Mouse (Mus musculus) myocyte (in vitro differentiated cells): ENCODE results near the gene Traf3. TPM values are rescaled to one million over a fixed set of nuclear protein-coding genes. Genes with fewer than 3 reads are reported as not detected.

Experiments used
- H3K27me3 ChIP-seq: one replicate; pipeline ENCODE4 v1.6.1; 2011; ENCODE audit not compliant: control insufficient read depth, insufficient read depth, insufficient read length
- H3K36me3 ChIP-seq: one replicate; pipeline ENCODE4 v1.6.1; 2011; ENCODE audit not compliant: control insufficient read depth, insufficient read depth
- H3K4me2 ChIP-seq: one replicate; pipeline ENCODE4 v1.6.1; 2011; ENCODE audit warnings: low read depth, control low read depth
- H3K4me3 ChIP-seq: one replicate; pipeline ENCODE4 v1.5.1; 2011; ENCODE audit warnings: mild to moderate bottlenecking, control low read depth, moderate library complexity
- H3K79me2 ChIP-seq: one replicate; pipeline ENCODE4 v1.6.1; 2011; ENCODE audit not compliant: control insufficient read depth, insufficient read depth
- H3ac ChIP-seq: one replicate; pipeline ENCODE4 v1.6.1; 2011; ENCODE audit not compliant: control insufficient read depth, insufficient read length
- CEBPB ChIP-seq: IDR thresholded peaks from 2 replicates; pipeline ENCODE4 v1.6.1; 2011; ENCODE audit warnings: mild to moderate bottlenecking, moderate library complexity; ENCODE audit not compliant: poor library complexity, insufficient read depth, severe bottlenecking
- E2F4 ChIP-seq: IDR thresholded peaks from one replicate; pipeline ENCODE4 v1.6.1; 2011; ENCODE audit warnings: mild to moderate bottlenecking, control low read depth, moderate library complexity; ENCODE audit not compliant: insufficient read depth
- MAX ChIP-seq: IDR thresholded peaks from one replicate; pipeline ENCODE4 v1.6.1; 2011; ENCODE audit warnings: low read depth, mild to moderate bottlenecking, control low read depth
- MYOD1 ChIP-seq, 3 experiments: IDR thresholded peaks; one replicate each; pipeline ENCODE4 v1.6.1; 2011; ENCODE audit warnings: control low read depth in 2 of 3, low read depth in 2 of 3, mild to moderate bottlenecking in 2 of 3, moderate library complexity in 1 of 3; ENCODE audit not compliant: insufficient read length in 2 of 3, control insufficient read depth in 1 of 3
- MYOG ChIP-seq, 3 experiments: IDR thresholded peaks; one replicate each; pipeline ENCODE4 v1.6.1; 2011; ENCODE audit warnings: control low read depth in 2 of 3, low read depth in 2 of 3, mild to moderate bottlenecking in 2 of 3; ENCODE audit not compliant: insufficient read length in 2 of 3, control insufficient read depth in 1 of 3, insufficient read depth in 1 of 3
- POLR2A ChIP-seq: IDR thresholded peaks from one replicate; pipeline ENCODE4 v1.6.1; 2011; ENCODE audit warnings: low read depth, mild to moderate bottlenecking, control low read depth, moderate library complexity; ENCODE audit not compliant: insufficient read length
- POLR2AphosphoS2 ChIP-seq: IDR thresholded peaks from one replicate; pipeline ENCODE4 v1.6.1; 2011; ENCODE audit warnings: low read depth, control low read depth; ENCODE audit not compliant: insufficient read length
- REST ChIP-seq: IDR thresholded peaks from one replicate; pipeline ENCODE4 v1.6.1; 2011; ENCODE audit warnings: mild to moderate bottlenecking, control low read depth, moderate library complexity; ENCODE audit not compliant: insufficient read depth, insufficient read length
- SRF ChIP-seq: IDR thresholded peaks from one replicate; pipeline ENCODE4 v1.6.1; 2011; ENCODE audit warnings: low read depth; ENCODE audit not compliant: control insufficient read depth, insufficient read length
- TCF12 ChIP-seq: IDR thresholded peaks from one replicate; pipeline ENCODE4 v1.6.1; 2011; ENCODE audit warnings: mild to moderate bottlenecking, control low read depth; ENCODE audit not compliant: poor library complexity, insufficient read depth, severe bottlenecking
- TCF3 ChIP-seq: IDR thresholded peaks from one replicate; pipeline ENCODE4 v1.6.1; 2011; ENCODE audit warnings: low read depth, control low read depth; ENCODE audit not compliant: insufficient read length
- USF1 ChIP-seq: IDR thresholded peaks from one replicate; pipeline ENCODE4 v1.6.1; 2011; ENCODE audit warnings: low read depth, mild to moderate bottlenecking, control low read depth, moderate library complexity
- polyA plus RNA-seq: library from polyadenylated mRNA; unstranded; fragments of >200 nt; fragmentation: generic; extraction: Trizol; gene quantifications from one replicate; pipeline ENCODE4 v1.2.1, GENCODE M21; 2012; ENCODE audit warnings: missing spikeins

Gene Traf3
- polyA plus RNA-seq, 1 experiment = 8.7 TPM

- H3K27me3 ChIP-seq = no peaks in the 10 kb centered on the region
- H3K79me2 ChIP-seq = peaks cover 57% of the 10 kb centered on the region
- TF ChIP-seq TCF12 = no peak
- no peak within 1 kb of the TSS for H3K4me3 ChIP-seq
- no peaks in the 10 kb centered on the region for H3K36me3 ChIP-seq
- no peak within 1 kb of the TSS for H3ac ChIP-seq
- no peak within 1 kb of the TSS for H3K4me2 ChIP-seq
Measured at GRCm38 (mm10) chr12:111184476-111184875, 18.3 kb downstream of the Traf3 start, which contains the start of gene 4930595D18Rik. Gene 4930595D18Rik, minus strand, starts transcription at chr12:111184491.

GRCm38 (mm10) chr12:111186986-111187385 is 20.8 kb downstream of the Traf3 start:
- no peak overlapping the region for H3K4me3 ChIP-seq
- no peaks in the 10 kb centered on the region for H3K27me3 ChIP-seq
- TF ChIP-seq TCF12 = no peak
- TF ChIP-seq POLR2A = no peak
- no peak for TF ChIP-seq E2F4
- no peak for TF ChIP-seq MYOG (IDR thresholded peaks at IDR 0.05; ENCODE audit: control insufficient read depth in 1 of 3, insufficient read depth in 1 of 3, insufficient read length in 2 of 3, low read depth in 2 of 3)
- TF ChIP-seq TCF3 = no peak
- no peak for TF ChIP-seq USF1
- TF ChIP-seq MAX = no peak
- TF ChIP-seq SRF = no peak
- TF ChIP-seq REST = no peak
- TF ChIP-seq MYOD1 (IDR thresholded peaks at IDR 0.05; ENCODE audit: control insufficient read depth in 1 of 3, insufficient read length in 2 of 3, low read depth in 2 of 3) = no peak
- peak overlapping the region; percentile 73 for H3K4me2 ChIP-seq
- no peak overlapping the region for H3ac ChIP-seq
- H3K36me3 ChIP-seq = no peaks in the 10 kb centered on the region
- peaks cover 54% of the 10 kb centered on the region for H3K79me2 ChIP-seq

- Histone ChIP-seq H3K4me2 (no peak overlapping the region), H3K79me2 (peaks cover 48% of the 10 kb centered on the region), H3K4me3 (no peak overlapping the region), H3ac (no peak overlapping the region), H3K27me3 (no peaks in the 10 kb centered on the region), H3K36me3 (no peaks in the 10 kb centered on the region)
- TF ChIP-seq REST (no peak), CEBPB (no peak), POLR2A (no peak), SRF (no peak), POLR2AphosphoS2 (no peak), MAX (no peak)
Measured at GRCm38 (mm10) chr12:111188295-111188694, 22.1 kb downstream of the Traf3 start.

- H3ac ChIP-seq = no peak overlapping the region
- no peaks in the 10 kb centered on the region for H3K36me3 ChIP-seq
- no peak for TF ChIP-seq USF1
- TF ChIP-seq MYOG (IDR thresholded peaks at IDR 0.05; ENCODE audit: control insufficient read depth in 1 of 3, insufficient read depth in 1 of 3, insufficient read length in 2 of 3, low read depth in 2 of 3) = no peak
- no peak for TF ChIP-seq REST
- TF ChIP-seq MYOD1 (IDR thresholded peaks at IDR 0.05; ENCODE audit: control insufficient read depth in 1 of 3, insufficient read length in 2 of 3, low read depth in 2 of 3) = no peak
- no peak for TF ChIP-seq TCF12
- TF ChIP-seq SRF = no peak
- TF ChIP-seq POLR2AphosphoS2 = no peak
- no peak for TF ChIP-seq E2F4
- TF ChIP-seq TCF3 = no peak
- no peak overlapping the region for H3K4me3 ChIP-seq
- H3K4me2 ChIP-seq = no peak overlapping the region
- no peaks in the 10 kb centered on the region for H3K27me3 ChIP-seq
- H3K79me2 ChIP-seq = peaks cover 49% of the 10 kb centered on the region
Measured at GRCm38 (mm10) chr12:111190355-111190754, 24.2 kb downstream of the Traf3 start.

GRCm38 (mm10) chr12:111190891-111191290 is 24.7 kb downstream of the Traf3 start:
- peaks cover 44% of the 10 kb centered on the region for H3K79me2 ChIP-seq
- H3ac ChIP-seq = no peak overlapping the region
- H3K4me3 ChIP-seq = no peak overlapping the region
- H3K27me3 ChIP-seq = no peaks in the 10 kb centered on the region
- H3K4me2 ChIP-seq = no peak overlapping the region
- TF ChIP-seq POLR2AphosphoS2 (no peak), MAX (no peak), CEBPB (no peak)
- no peaks in the 10 kb centered on the region for H3K36me3 ChIP-seq

GRCm38 (mm10) chr12:111192777-111193176 is 26.6 kb downstream of the Traf3 start:
- Histone ChIP-seq H3K36me3 (no peaks in the 10 kb centered on the region), H3K4me2 (no peak overlapping the region), H3ac (no peak overlapping the region), H3K4me3 (no peak overlapping the region), H3K79me2 (peaks cover 44% of the 10 kb centered on the region), H3K27me3 (no peaks in the 10 kb centered on the region)
- TF ChIP-seq E2F4 (no peak), TCF3 (no peak), CEBPB (no peak), SRF (no peak), USF1 (no peak), POLR2A (no peak), POLR2AphosphoS2 (no peak), MAX (no peak)
